Mouse (Mus musculus): ENCODE measurements around the gene Gstm2. TPM values are rescaled to one million over a fixed set of nuclear protein-coding genes. Genes with fewer than 3 reads are reported as not detected.
"Not testable (repeated sequence)": the region's sequence is repeated elsewhere in the genome, so short reads cannot be mapped to it uniquely, and the experiment has no call there.

The Gstm2 gene
- total and polyA plus RNA-seq, 3 experiments: 169 to 222 (median 214) TPM

DNA sequence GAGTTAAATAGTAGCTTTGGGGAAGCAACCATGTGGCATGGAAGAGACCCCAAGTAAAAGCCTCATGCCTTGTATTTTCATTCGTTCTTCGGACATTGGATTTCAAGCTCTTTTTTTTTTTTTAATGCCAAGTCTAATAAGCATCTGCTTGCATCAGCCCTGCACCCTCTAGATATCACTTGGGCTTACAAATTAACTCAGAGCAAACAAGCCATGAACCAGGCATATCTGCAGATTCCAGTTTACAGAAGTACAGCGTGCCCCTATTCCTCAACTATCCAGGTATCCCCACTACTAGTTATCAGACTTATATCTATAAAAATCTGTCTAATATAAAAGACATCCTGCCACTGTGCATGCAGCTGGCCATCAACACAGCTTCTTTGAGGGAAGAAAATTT is 14.2 kb downstream of the Gstm2 start:
- Histone ChIP-seq H3K27ac (no peak overlapping the region), H3K9ac (ENCODE audit: low read depth, low read length) (no peak overlapping the region), H3K27me3 (ENCODE audit: control insufficient read depth, insufficient read depth, low read length) (no peaks in the 10 kb centered on the region), H3K36me3 (ENCODE audit: control insufficient read depth, insufficient read depth, low read length) (no peaks in the 10 kb centered on the region), H3K4me1 (ENCODE audit: control insufficient read depth, insufficient read depth, low read length) (no peaks in the 10 kb centered on the region), H3K4me3 (no peak overlapping the region), H3K79me2 (replicated peaks; ENCODE audit: control insufficient read depth, insufficient read depth, low read length) (no peaks in the 10 kb centered on the region)
- 92% methylated on average over 3 of the region's 3 CpGs for WGBS
- DNase-seq: no peak
- intact Hi-C loops (cut with DNase I): no loop called here
- TF ChIP-seq CTCF (IDR thresholded peaks at IDR 0.05) (no peak), EP300 (IDR thresholded peaks at IDR 0.05; ENCODE audit: insufficient read depth, low read depth, low read length) (no peak), POLR2A (IDR thresholded peaks at IDR 0.05; ENCODE audit: insufficient read depth, low read depth, low read length) (no peak)

DNA sequence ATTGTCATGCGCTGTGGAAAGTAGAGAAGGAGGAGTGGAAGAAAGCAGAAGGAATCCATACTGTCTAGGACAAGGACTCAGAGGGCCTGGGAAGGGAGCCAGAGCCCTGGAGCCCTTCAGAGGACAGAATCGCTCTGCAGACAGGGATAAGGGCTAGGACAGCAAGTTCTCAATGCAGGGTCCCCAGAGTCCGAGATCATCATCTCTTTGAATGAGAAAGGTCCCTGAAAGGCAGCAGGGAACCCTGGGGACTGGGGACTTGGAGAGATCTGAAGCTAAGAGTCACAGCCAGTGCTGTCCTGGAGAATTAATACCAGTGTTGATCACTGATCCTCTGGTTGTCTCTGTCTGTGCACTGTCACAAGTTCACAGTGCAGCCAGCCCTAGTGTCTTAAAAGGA is 15.2 kb downstream of the Gstm2 start:
- H3K4me1 ChIP-seq (ENCODE audit: control insufficient read depth, insufficient read depth, low read length); H3K9ac ChIP-seq (ENCODE audit: low read depth, low read length); H3K27ac ChIP-seq; intact Hi-C loops (cut with DNase I); H3K79me2 ChIP-seq (replicated peaks; ENCODE audit: control insufficient read depth, insufficient read depth, low read length); H3K36me3 ChIP-seq (ENCODE audit: control insufficient read depth, insufficient read depth, low read length); H3K4me3 ChIP-seq; DNase-seq; H3K27me3 ChIP-seq (ENCODE audit: control insufficient read depth, insufficient read depth, low read length): not testable (repeated sequence)
- 54% methylated on average over 3 of the region's 3 CpGs for WGBS

GRCm38 (mm10) chr3:107968724-107969395 is 17.4 kb downstream of the Gstm2 start, which contains the start of gene Gstm3:
TSS of gene Gstm3 (minus strand) at chr3:107969283.
- TF ChIP-seq EP300 (IDR thresholded peaks at IDR 0.05; ENCODE audit: insufficient read depth, low read depth, low read length) (no peak), POLR2A (IDR thresholded peaks at IDR 0.05; ENCODE audit: insufficient read depth, low read depth, low read length) (no peak), CTCF (IDR thresholded peaks at IDR 0.05) (no peak)
- Histone ChIP-seq H3K4me1 (ENCODE audit: control insufficient read depth, insufficient read depth, low read length) (peaks cover 3% of the 10 kb centered on the region), H3K4me3 (no peak within 1 kb of the TSS), H3K79me2 (replicated peaks; ENCODE audit: control insufficient read depth, insufficient read depth, low read length) (no peaks in the 10 kb centered on the region), H3K27ac (no peak within 1 kb of the TSS), H3K36me3 (ENCODE audit: control insufficient read depth, insufficient read depth, low read length) (no peaks in the 10 kb centered on the region), H3K27me3 (ENCODE audit: control insufficient read depth, insufficient read depth, low read length) (no peaks in the 10 kb centered on the region), H3K9ac (ENCODE audit: low read depth, low read length) (no peak within 1 kb of the TSS)
- intact Hi-C loops (cut with DNase I): no loop called here
- 57% methylated on average over 13 of the region's 13 CpGs for WGBS
- no peak for DNase-seq

- DNase-seq: no peak
- intact Hi-C loops (cut with DNase I): no loop called here
- Histone ChIP-seq H3K36me3 (ENCODE audit: control insufficient read depth, insufficient read depth, low read length) (no peaks in the 10 kb centered on the region), H3K79me2 (replicated peaks; ENCODE audit: control insufficient read depth, insufficient read depth, low read length) (no peaks in the 10 kb centered on the region), H3K4me1 (ENCODE audit: control insufficient read depth, insufficient read depth, low read length) (peaks cover 3% of the 10 kb centered on the region), H3K27ac (no peak overlapping the region), H3K4me3 (no peak overlapping the region), H3K27me3 (ENCODE audit: control insufficient read depth, insufficient read depth, low read length) (no peaks in the 10 kb centered on the region), H3K9ac (ENCODE audit: low read depth, low read length) (no peak overlapping the region)
- TF ChIP-seq POLR2A (IDR thresholded peaks at IDR 0.05; ENCODE audit: insufficient read depth, low read depth, low read length) (no peak), CTCF (IDR thresholded peaks at IDR 0.05) (no peak), EP300 (IDR thresholded peaks at IDR 0.05; ENCODE audit: insufficient read depth, low read depth, low read length) (no peak)
- WGBS: 96% methylated on average over 5 of the region's 5 CpGs
These were observed 19.6 kb downstream of the Gstm2 start for GRCm38 (mm10) chr3:107966631-107967030.

DNA sequence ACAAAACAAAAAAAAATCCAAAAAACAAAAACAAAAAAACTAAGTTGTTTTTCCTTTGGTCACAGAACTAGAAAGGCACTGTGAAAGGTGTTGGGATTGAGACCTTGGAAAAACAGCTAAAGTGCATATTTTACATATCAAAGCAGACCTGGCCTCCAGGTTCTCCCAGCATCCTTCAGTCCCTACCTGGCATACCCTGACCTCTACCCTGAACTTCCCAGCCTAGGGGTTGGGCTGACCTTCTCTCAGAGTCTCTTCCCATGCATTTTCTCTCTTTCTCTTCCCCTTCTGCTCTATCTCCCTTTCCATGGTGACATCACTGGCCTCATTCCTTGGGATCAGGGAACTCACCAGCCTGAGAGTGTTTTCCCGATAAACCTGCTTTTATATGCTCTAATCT is 20.7 kb downstream of the Gstm2 start:
- no peak overlapping the region for H3K9ac ChIP-seq (ENCODE audit: low read depth, low read length)
- H3K4me3 ChIP-seq: no peak overlapping the region
- H3K4me1 ChIP-seq (ENCODE audit: control insufficient read depth, insufficient read depth, low read length): peaks cover 3% of the 10 kb centered on the region
- no peaks in the 10 kb centered on the region for H3K36me3 ChIP-seq (ENCODE audit: control insufficient read depth, insufficient read depth, low read length)
- no peak for DNase-seq
- H3K27ac ChIP-seq: no peak overlapping the region
- intact Hi-C loops (cut with DNase I): loop anchor here (2.0 kb wide), 1 partner anchor 17 kb away; no protein-coding TSS in a partner anchor
- WGBS: 42% methylated on average over 1 of the region's 1 CpGs
- H3K27me3 ChIP-seq (ENCODE audit: control insufficient read depth, insufficient read depth, low read length): no peaks in the 10 kb centered on the region
- TF ChIP-seq POLR2A (IDR thresholded peaks at IDR 0.05; ENCODE audit: insufficient read depth, low read depth, low read length) (no peak), EP300 (IDR thresholded peaks at IDR 0.05; ENCODE audit: insufficient read depth, low read depth, low read length) (no peak), CTCF (IDR thresholded peaks at IDR 0.05) (no peak)
- H3K79me2 ChIP-seq (replicated peaks; ENCODE audit: control insufficient read depth, insufficient read depth, low read length): no peaks in the 10 kb centered on the region

GRCm38 (mm10) chr3:107964656-107965308 is 21.5 kb downstream of the Gstm2 start:
- H3K27me3 ChIP-seq (ENCODE audit: control insufficient read depth, insufficient read depth, low read length): no peaks in the 10 kb centered on the region
- H3K36me3 ChIP-seq (ENCODE audit: control insufficient read depth, insufficient read depth, low read length): no peaks in the 10 kb centered on the region
- intact Hi-C loops (cut with DNase I): loop anchor here (2.0 kb wide), 1 partner anchor 18 kb away; no protein-coding TSS in a partner anchor
- H3K4me3 ChIP-seq: no peak overlapping the region
- no peak overlapping the region; the same call in 1 of the 2 replicates for H3K27ac ChIP-seq
- no peak overlapping the region for H3K9ac ChIP-seq (ENCODE audit: low read depth, low read length)
- H3K4me1 ChIP-seq (ENCODE audit: control insufficient read depth, insufficient read depth, low read length): peaks cover 3% of the 10 kb centered on the region
- no peak for DNase-seq
- no peaks in the 10 kb centered on the region for H3K79me2 ChIP-seq (replicated peaks; ENCODE audit: control insufficient read depth, insufficient read depth, low read length)
- 64% methylated on average over 5 of the region's 5 CpGs for WGBS
- TF ChIP-seq EP300 (IDR thresholded peaks at IDR 0.05; ENCODE audit: insufficient read depth, low read depth, low read length) (no peak), CTCF (IDR thresholded peaks at IDR 0.05) (no peak), POLR2A (IDR thresholded peaks at IDR 0.05; ENCODE audit: insufficient read depth, low read depth, low read length) (no peak)

Measured in heart, adult 2 months (tissue).